Mouse (Mus musculus) limb, embryonic 15.5 days (tissue): ENCODE measurements at regions not wholly inside any gene's neighbourhood (a gene's known extent, or its start where the extent isn't known, plus 50 kb on each side); places are given as distances from the start of the nearest gene placed in this dataset.

Experiments
- ATAC-seq: fragments of 200-750 bp; cut with Nextera tagmentation; 2 replicates; pipeline ENCODE4 v1.8.0; 2017; ENCODE audit warnings: low read depth, moderate TSS enrichment; ENCODE audit not compliant: insufficient number of reproducible peaks, low FRiP score, low TSS enrichment
- H3K27ac ChIP-seq: fragments of 300-500 bp; sonication (generic); 2 replicates; pipeline ENCODE4 v1.5.1; 2015; ENCODE audit warnings: moderate library complexity, mild to moderate bottlenecking, inconsistent platforms
- H3K27me3 ChIP-seq: fragments of 300-500 bp; sonication (generic); 2 replicates; pipeline ENCODE4 v1.6.1; 2015; ENCODE audit warnings: inconsistent platforms
- H3K36me3 ChIP-seq: fragments of 300-500 bp; sonication (generic); 2 replicates; pipeline ENCODE4 v1.6.1; 2015; ENCODE audit warnings: inconsistent platforms
- H3K4me1 ChIP-seq: fragments of 300-500 bp; sonication (generic); 2 replicates; pipeline ENCODE4 v1.6.1; 2015; ENCODE audit warnings: inconsistent platforms
- H3K4me2 ChIP-seq: fragments of 300-500 bp; sonication (generic); 2 replicates; pipeline ENCODE4 v1.6.1; 2015; ENCODE audit warnings: mild to moderate bottlenecking, inconsistent platforms
- H3K4me3 ChIP-seq: fragments of 300-500 bp; sonication (generic); 2 replicates; pipeline ENCODE4 v1.5.1; 2015; ENCODE audit warnings: mild to moderate bottlenecking, inconsistent platforms
- H3K9ac ChIP-seq: fragments of 300-500 bp; sonication (generic); 2 replicates; pipeline ENCODE4 v1.6.1; 2015; ENCODE audit warnings: inconsistent platforms
- H3K9me3 ChIP-seq: fragments of 300-500 bp; sonication (generic); 2 replicates; pipeline ENCODE4 v1.6.1; 2016; ENCODE audit warnings: inconsistent platforms
- WGBS: fragments of 180-500 bp; shearing (Covaris S2); methylation state at CpG from one replicate; pipeline ENCODE4 v1.1.7; 2015; 5-methylcytosine and 5-hydroxymethylcytosine counted together

- H3K4me2 ChIP-seq: no peak overlapping the region
- no peaks in the 10 kb centered on the region for H3K9me3 ChIP-seq
- WGBS: 76% methylated on average over 1 of the region's 1 CpGs
- no peaks in the 10 kb centered on the region for H3K27me3 ChIP-seq
- H3K27ac ChIP-seq: no peak overlapping the region
- no peak for ATAC-seq
- H3K4me1 ChIP-seq: no peaks in the 10 kb centered on the region
- H3K4me3 ChIP-seq: no peak overlapping the region
- H3K36me3 ChIP-seq: no peaks in the 10 kb centered on the region
- H3K9ac ChIP-seq: no peak overlapping the region
Observed at GRCm38 (mm10) chr1:128914811-128915210, 322.7 kb upstream of the Cxcr4 start.

DNA sequence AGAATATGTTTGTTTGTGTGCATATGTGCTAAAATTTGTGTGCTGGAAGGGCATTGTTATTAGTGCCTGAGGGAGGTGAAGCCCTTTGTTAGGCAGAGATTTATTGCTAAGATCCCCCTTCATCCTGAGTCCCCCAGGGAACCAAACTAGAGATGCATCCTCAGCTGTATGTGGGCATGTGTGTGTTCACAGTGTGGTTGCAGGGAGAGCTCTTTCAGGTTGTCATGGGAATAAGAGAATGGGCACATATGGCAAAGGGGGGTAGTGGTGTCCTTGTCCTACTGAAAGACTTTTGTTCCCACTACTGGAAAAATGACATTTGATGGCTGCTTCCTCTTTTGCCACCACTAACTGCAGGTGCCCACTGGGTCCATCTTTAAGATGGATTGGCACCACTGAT is 320.4 kb upstream of the Cxcr4 start:
- no peak overlapping the region for H3K9ac ChIP-seq
- no peak overlapping the region for H3K27ac ChIP-seq
- H3K4me2 ChIP-seq: no peak overlapping the region
- no peaks in the 10 kb centered on the region for H3K27me3 ChIP-seq
- no peaks in the 10 kb centered on the region for H3K36me3 ChIP-seq
- H3K4me1 ChIP-seq: no peaks in the 10 kb centered on the region
- no peaks in the 10 kb centered on the region for H3K9me3 ChIP-seq
- no peak for ATAC-seq
- no peak overlapping the region for H3K4me3 ChIP-seq

GRCm38 (mm10) chr1:128907566-128907965 is 315.5 kb upstream of the Cxcr4 start:
- no peaks in the 10 kb centered on the region for H3K4me1 ChIP-seq
- no peaks in the 10 kb centered on the region for H3K27me3 ChIP-seq
- H3K4me3 ChIP-seq: no peak overlapping the region
- no peaks in the 10 kb centered on the region for H3K36me3 ChIP-seq
- 81% methylated on average over 2 of the region's 2 CpGs for WGBS
- H3K4me2 ChIP-seq: no peak overlapping the region
- H3K9ac ChIP-seq: no peak overlapping the region
- no peak for ATAC-seq
- no peak overlapping the region for H3K27ac ChIP-seq
- no peaks in the 10 kb centered on the region for H3K9me3 ChIP-seq

GRCm38 (mm10) chr1:128898025-128898424 is 305.9 kb upstream of the Cxcr4 start:
- H3K27ac ChIP-seq: no peak overlapping the region
- no peak overlapping the region for H3K9ac ChIP-seq
- no peak overlapping the region for H3K4me2 ChIP-seq
- ATAC-seq: no peak
- H3K4me1 ChIP-seq: no peaks in the 10 kb centered on the region
- H3K36me3 ChIP-seq: no peaks in the 10 kb centered on the region
- H3K4me3 ChIP-seq: no peak overlapping the region
- no peaks in the 10 kb centered on the region for H3K27me3 ChIP-seq
- no peaks in the 10 kb centered on the region for H3K9me3 ChIP-seq
- 78% methylated on average over 8 of the region's 8 CpGs for WGBS

DNA sequence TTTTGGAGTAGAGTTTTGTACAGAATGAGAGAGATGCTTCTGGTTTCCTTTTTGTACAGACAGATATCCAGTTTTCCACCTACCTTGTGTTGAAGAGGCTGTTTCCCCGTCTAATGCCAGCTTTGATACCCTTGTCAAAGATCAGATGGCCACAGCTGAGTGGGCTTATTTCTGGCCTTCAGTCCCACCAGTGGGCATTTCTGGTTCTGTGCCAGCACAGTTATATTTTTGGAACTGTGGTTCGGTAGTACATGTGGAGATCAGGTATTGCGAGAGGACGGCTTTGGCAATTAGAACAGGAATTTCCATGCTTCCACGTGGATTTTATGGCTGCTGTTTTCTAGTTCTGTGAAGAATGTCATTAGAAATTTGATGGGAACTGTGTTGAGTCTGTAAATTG is 302.5 kb upstream of the Cxcr4 start:
- H3K4me2 ChIP-seq: no peak overlapping the region
- no peak for ATAC-seq

GRCm38 (mm10) chr1:128878291-128878690 is 286.2 kb upstream of the Cxcr4 start:
- Histone ChIP-seq H3K27me3 (0 out of 2 replicates have a peak, but pooled peaks cover 3% of the 10 kb centered on the region), H3K4me2 (no peak overlapping the region), H3K36me3 (no peaks in the 10 kb centered on the region), H3K4me1 (no peaks in the 10 kb centered on the region), H3K9me3 (no peaks in the 10 kb centered on the region), H3K4me3 (no peak overlapping the region), H3K27ac (no peak overlapping the region), H3K9ac (no peak overlapping the region)
- ATAC-seq: no peak

More for the DNA sequence above, 302.5 kb upstream of the Cxcr4 start:
- Histone ChIP-seq H3K9me3 (no peaks in the 10 kb centered on the region), H3K9ac (no peak overlapping the region), H3K36me3 (no peaks in the 10 kb centered on the region), H3K4me3 (no peak overlapping the region), H3K27me3 (no peaks in the 10 kb centered on the region), H3K27ac (no peak overlapping the region), H3K4me1 (no peaks in the 10 kb centered on the region)
- WGBS: 43% methylated on average over 5 of the region's 5 CpGs

GRCm38 (mm10) chr1:128875289-128875688 is 283.2 kb upstream of the Cxcr4 start:
- no peak overlapping the region for H3K9ac ChIP-seq
- no peak overlapping the region for H3K27ac ChIP-seq
- WGBS: 10% methylated on average over 8 of the region's 8 CpGs
- H3K4me1 ChIP-seq: no peaks in the 10 kb centered on the region
- no peak for ATAC-seq
- no peak overlapping the region for H3K4me3 ChIP-seq
- H3K4me2 ChIP-seq: no peak overlapping the region
- no peaks in the 10 kb centered on the region for H3K36me3 ChIP-seq
- H3K9me3 ChIP-seq: no peaks in the 10 kb centered on the region
- H3K27me3 ChIP-seq: 0 out of 2 replicates have a peak, but pooled peaks cover 3% of the 10 kb centered on the region

GRCm38 (mm10) chr1:128874190-128874589 is 282.1 kb upstream of the Cxcr4 start:
- no peak overlapping the region for H3K9ac ChIP-seq
- H3K36me3 ChIP-seq: no peaks in the 10 kb centered on the region
- no peaks in the 10 kb centered on the region for H3K9me3 ChIP-seq
- H3K4me2 ChIP-seq: no peak overlapping the region
- ATAC-seq: no peak
- no peak overlapping the region for H3K4me3 ChIP-seq
- H3K27ac ChIP-seq: no peak overlapping the region
- 0 out of 2 replicates have a peak, but pooled peaks cover 3% of the 10 kb centered on the region for H3K27me3 ChIP-seq
- no peaks in the 10 kb centered on the region for H3K4me1 ChIP-seq
- WGBS: 70% methylated on average over 11 of the region's 11 CpGs

DNA sequence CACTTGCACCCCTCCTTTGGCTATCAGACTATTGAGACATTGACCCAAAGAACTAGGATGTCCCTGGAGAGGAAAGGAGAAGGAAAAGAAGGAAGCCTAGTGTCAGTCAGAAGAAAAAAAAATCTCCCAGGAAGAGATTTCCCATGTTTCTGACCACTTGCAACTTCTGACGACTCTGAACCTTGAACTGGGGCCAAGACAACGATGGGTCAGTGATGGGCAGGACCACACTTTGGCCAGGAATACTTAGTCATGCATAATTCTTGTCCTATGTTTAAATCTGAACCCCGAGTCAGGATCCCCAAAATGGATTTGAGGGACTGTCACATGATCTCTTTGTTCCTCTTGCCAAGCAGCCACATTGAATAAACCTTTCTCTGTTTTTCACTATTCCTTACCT is 276.7 kb upstream of the Cxcr4 start:
- Histone ChIP-seq H3K4me2 (no peak overlapping the region), H3K27ac (no peak overlapping the region), H3K4me1 (no peaks in the 10 kb centered on the region), H3K9me3 (no peaks in the 10 kb centered on the region), H3K9ac (no peak overlapping the region), H3K27me3 (no peaks in the 10 kb centered on the region), H3K4me3 (no peak overlapping the region), H3K36me3 (no peaks in the 10 kb centered on the region)
- 72% methylated on average over 3 of the region's 3 CpGs for WGBS
- no peak for ATAC-seq

DNA sequence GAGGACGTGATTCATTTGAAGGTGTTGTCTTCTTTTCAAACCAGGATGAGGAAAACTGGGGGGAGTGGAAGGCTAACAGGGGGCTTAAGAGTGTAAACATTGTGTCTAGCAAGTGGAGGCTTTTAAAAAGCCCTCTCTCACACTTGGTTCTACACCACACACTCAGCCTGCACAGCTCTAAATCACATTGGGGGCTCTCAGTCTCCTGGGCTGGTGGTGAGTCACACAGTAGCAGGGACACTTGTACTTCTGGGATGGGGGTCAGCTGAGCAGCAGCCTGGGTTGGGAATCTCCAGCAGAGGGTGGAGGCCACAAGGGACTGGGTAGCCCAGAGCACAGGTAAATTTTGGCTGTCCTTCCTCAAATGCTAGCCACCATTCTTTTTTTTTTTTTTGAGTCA is 268.4 kb upstream of the Cxcr4 start:
- ATAC-seq: no peak
- 36% methylated on average over 1 of the region's 1 CpGs for WGBS
- no peak overlapping the region for H3K4me3 ChIP-seq
- H3K9me3 ChIP-seq: no peaks in the 10 kb centered on the region
- no peaks in the 10 kb centered on the region for H3K27me3 ChIP-seq
- no peak overlapping the region for H3K27ac ChIP-seq
- H3K4me1 ChIP-seq: no peaks in the 10 kb centered on the region
- H3K36me3 ChIP-seq: no peaks in the 10 kb centered on the region
- H3K9ac ChIP-seq: no peak overlapping the region
- no peak overlapping the region for H3K4me2 ChIP-seq

GRCm38 (mm10) chr1:128860094-128860493 is 268.0 kb upstream of the Cxcr4 start:
- Histone ChIP-seq H3K4me2 (no peak overlapping the region), H3K4me1 (no peaks in the 10 kb centered on the region), H3K36me3 (no peaks in the 10 kb centered on the region), H3K4me3 (no peak overlapping the region), H3K27ac (no peak overlapping the region), H3K9me3 (no peaks in the 10 kb centered on the region), H3K27me3 (no peaks in the 10 kb centered on the region), H3K9ac (no peak overlapping the region)
- no peak for ATAC-seq
- WGBS: 30% methylated on average over 7 of the region's 7 CpGs

DNA sequence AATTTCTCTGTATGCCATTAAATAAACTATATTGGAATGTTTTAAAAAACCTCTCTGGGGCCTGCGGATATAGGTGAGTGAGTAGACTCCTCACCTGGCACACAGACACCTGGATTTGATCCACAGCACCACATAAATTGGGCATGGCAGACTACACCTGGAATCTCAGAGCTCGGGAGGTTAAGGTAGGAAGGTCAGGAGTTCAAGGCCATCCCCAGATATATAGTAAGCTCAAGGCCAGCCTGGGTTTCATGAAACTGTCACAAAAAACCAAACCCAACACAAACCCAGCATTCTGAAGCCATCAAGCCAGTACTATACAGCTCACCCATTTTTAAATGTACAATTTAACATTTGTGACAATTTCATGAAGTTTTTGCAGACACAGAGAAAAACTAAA is 266.6 kb upstream of the Cxcr4 start:
- Histone ChIP-seq H3K27me3 (no peaks in the 10 kb centered on the region), H3K4me2 (no peak overlapping the region), H3K4me1 (no peaks in the 10 kb centered on the region), H3K27ac (no peak overlapping the region), H3K9me3 (no peaks in the 10 kb centered on the region), H3K36me3 (no peaks in the 10 kb centered on the region), H3K4me3 (no peak overlapping the region), H3K9ac (no peak overlapping the region)
- no peak for ATAC-seq
- 74% methylated on average over 2 of the region's 2 CpGs for WGBS

DNA sequence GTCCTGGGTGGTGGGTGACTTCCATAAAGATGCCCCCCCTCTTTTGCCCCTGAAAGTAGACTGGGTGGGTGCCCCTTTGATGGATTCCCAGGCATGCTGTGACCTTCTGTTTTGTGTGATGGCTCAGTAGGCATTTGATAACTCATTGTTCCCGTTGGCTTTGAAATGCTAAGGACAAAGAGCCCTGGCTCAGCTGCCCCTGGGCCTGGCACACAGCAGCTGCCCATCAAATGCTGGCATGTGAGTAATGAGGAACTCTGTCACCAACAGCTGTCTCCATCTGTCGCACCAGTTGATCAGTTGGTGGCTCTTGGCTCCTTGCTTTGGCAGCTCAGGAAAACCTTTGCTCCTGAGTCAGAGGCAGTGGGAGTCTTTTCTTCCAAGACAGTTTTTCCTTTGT is 264.8 kb upstream of the Cxcr4 start:
- no peak for ATAC-seq
- Histone ChIP-seq H3K4me2 (no peak overlapping the region), H3K9ac (no peak overlapping the region), H3K9me3 (no peaks in the 10 kb centered on the region), H3K4me1 (no peaks in the 10 kb centered on the region), H3K36me3 (no peaks in the 10 kb centered on the region), H3K27ac (no peak overlapping the region), H3K27me3 (no peaks in the 10 kb centered on the region), H3K4me3 (no peak overlapping the region)
- WGBS: 62% methylated on average over 2 of the region's 2 CpGs
